Mouse (Mus musculus): ENCODE results near the gene Serpina1e. TPM values are rescaled to one million over a fixed set of nuclear protein-coding genes. Genes with fewer than 3 reads are reported as not detected.

The Serpina1e gene
- 1.4 and 3.8 TPM in 2 replicates for polyA plus RNA-seq (2015; fragmentation: Nextera tagmentation; extraction: Ambion mirVana)

- no peaks in the 10 kb centered on the region for H3K36me3 ChIP-seq
- no peak for ATAC-seq (ENCODE audit: extremely low read depth, insufficient number of reproducible peaks, low FRiP score, low TSS enrichment)
- 72% methylated on average over 3 of the region's 3 CpGs for WGBS
These were observed at the start of gene Serpina1e for GRCm38 (mm10) chr12:103958798-103959197. Serpina1e (minus strand) TSS chr12:103958975.

GRCm38 (mm10) chr12:104004689-104005088, 45.9 kb upstream of the Serpina1e start:
- Histone ChIP-seq H3K4me2 (no peak overlapping the region), H3K27ac (replicated peaks) (no peak overlapping the region), H3K9me3 (peaks cover 7% of the 10 kb centered on the region; the same call in 1 of the 2 replicates), H3K4me3 (no peak overlapping the region), H3K36me3 (no peaks in the 10 kb centered on the region), H3K27me3 (replicated peaks) (peaks cover 31% of the 10 kb centered on the region), H3K9ac (no peak overlapping the region), H3K4me1 (peaks cover 24% of the 10 kb centered on the region)
- 73% methylated on average over 5 of the region's 5 CpGs for WGBS
- ATAC-seq (ENCODE audit: extremely low read depth, insufficient number of reproducible peaks, low FRiP score, low TSS enrichment) = no peak

More at GRCm38 (mm10) chr12:103958798-103959197, at the start of gene Serpina1e:
- no peaks in the 10 kb centered on the region for H3K4me1 ChIP-seq
- no peak within 1 kb of the TSS for H3K27ac ChIP-seq (replicated peaks)
- no peak within 1 kb of the TSS for H3K4me3 ChIP-seq
- H3K4me2 ChIP-seq = no peak within 1 kb of the TSS
- no peaks in the 10 kb centered on the region; the same call in 1 of the 2 replicates for H3K9me3 ChIP-seq
- no peaks in the 10 kb centered on the region for H3K27me3 ChIP-seq (replicated peaks)
- no peak within 1 kb of the TSS for H3K9ac ChIP-seq

- 34% methylated on average over 4 of the region's 4 CpGs for WGBS
- Histone ChIP-seq H3K9ac (no peak overlapping the region), H3K4me1 (peaks cover 24% of the 10 kb centered on the region), H3K4me3 (no peak overlapping the region), H3K4me2 (peak overlapping the region; percentile 35), H3K27me3 (replicated peaks) (peaks cover 35% of the 10 kb centered on the region), H3K27ac (replicated peaks) (peak overlapping the region; percentile 83), H3K9me3 (peaks cover 7% of the 10 kb centered on the region; the same call in 1 of the 2 replicates), H3K36me3 (no peaks in the 10 kb centered on the region)
- no peak for ATAC-seq (ENCODE audit: extremely low read depth, insufficient number of reproducible peaks, low FRiP score, low TSS enrichment)
These were observed 44.5 kb upstream of the Serpina1e start for GRCm38 (mm10) chr12:104003238-104003612.

- no peaks in the 10 kb centered on the region for H3K36me3 ChIP-seq
- H3K4me1 ChIP-seq = peaks cover 24% of the 10 kb centered on the region
- no peak overlapping the region for H3K4me3 ChIP-seq
- WGBS = 39% methylated on average over 10 of the region's 10 CpGs
- ATAC-seq (ENCODE audit: extremely low read depth, insufficient number of reproducible peaks, low FRiP score, low TSS enrichment) = peak; percentile 38; the same call in 1 of the 2 replicates
- H3K27ac ChIP-seq (replicated peaks) = peak overlapping the region; percentile 83
- H3K9me3 ChIP-seq = peaks cover 7% of the 10 kb centered on the region; the same call in 1 of the 2 replicates
- H3K4me2 ChIP-seq = peak overlapping the region; percentile 35
- peaks cover 41% of the 10 kb centered on the region for H3K27me3 ChIP-seq (replicated peaks)
- H3K9ac ChIP-seq = no peak overlapping the region
These were observed 43.9 kb upstream of the Serpina1e start for GRCm38 (mm10) chr12:104002569-104003237.

- Histone ChIP-seq H3K27me3 (replicated peaks) (peaks cover 53% of the 10 kb centered on the region), H3K9ac (no peak overlapping the region), H3K36me3 (no peaks in the 10 kb centered on the region), H3K4me1 (peaks cover 24% of the 10 kb centered on the region), H3K27ac (replicated peaks) (no peak overlapping the region), H3K4me3 (no peak overlapping the region), H3K4me2 (no peak overlapping the region), H3K9me3 (peaks cover 7% of the 10 kb centered on the region; the same call in 1 of the 2 replicates)
- no peak for ATAC-seq (ENCODE audit: extremely low read depth, insufficient number of reproducible peaks, low FRiP score, low TSS enrichment)
- 75% methylated on average over 3 of the region's 3 CpGs for WGBS
These were observed 41.8 kb upstream of the Serpina1e start for GRCm38 (mm10) chr12:104000594-104000993.

GRCm38 (mm10) chr12:103999611-104000010, 40.8 kb upstream of the Serpina1e start:
- ATAC-seq (ENCODE audit: extremely low read depth, insufficient number of reproducible peaks, low FRiP score, low TSS enrichment) = no peak
- Histone ChIP-seq H3K4me1 (peaks cover 24% of the 10 kb centered on the region), H3K27me3 (replicated peaks) (peaks cover 53% of the 10 kb centered on the region), H3K9me3 (peaks cover 3% of the 10 kb centered on the region; the same call in 1 of the 2 replicates), H3K4me2 (no peak overlapping the region), H3K36me3 (no peaks in the 10 kb centered on the region), H3K27ac (replicated peaks) (no peak overlapping the region), H3K9ac (no peak overlapping the region), H3K4me3 (no peak overlapping the region)
- WGBS = 86% methylated on average over 8 of the region's 8 CpGs

GRCm38 (mm10) chr12:103996513-103996912, 37.7 kb upstream of the Serpina1e start:
- Histone ChIP-seq H3K9me3 (no peaks in the 10 kb centered on the region), H3K4me3 (no peak overlapping the region), H3K27me3 (replicated peaks) (peaks cover 76% of the 10 kb centered on the region), H3K9ac (no peak overlapping the region), H3K36me3 (no peaks in the 10 kb centered on the region), H3K27ac (replicated peaks) (no peak overlapping the region), H3K4me2 (no peak overlapping the region), H3K4me1 (peaks cover 6% of the 10 kb centered on the region; the same call in 1 of the 2 replicates)
- no peak for ATAC-seq (ENCODE audit: extremely low read depth, insufficient number of reproducible peaks, low FRiP score, low TSS enrichment)
- 53% methylated on average over 2 of the region's 2 CpGs for WGBS

- ATAC-seq (ENCODE audit: extremely low read depth, insufficient number of reproducible peaks, low FRiP score, low TSS enrichment) = no peak
- Histone ChIP-seq H3K36me3 (no peaks in the 10 kb centered on the region), H3K4me3 (no peak overlapping the region), H3K4me2 (no peak overlapping the region), H3K4me1 (no peaks in the 10 kb centered on the region), H3K9ac (no peak overlapping the region), H3K27me3 (replicated peaks) (peaks cover 75% of the 10 kb centered on the region), H3K9me3 (no peaks in the 10 kb centered on the region), H3K27ac (replicated peaks) (no peak overlapping the region)
- 33% methylated on average over 5 of the region's 5 CpGs for WGBS
These were observed 36.7 kb upstream of the Serpina1e start for GRCm38 (mm10) chr12:103995292-103996072.

- H3K9me3 ChIP-seq = no peaks in the 10 kb centered on the region
- H3K4me2 ChIP-seq = no peak overlapping the region
- no peak overlapping the region for H3K4me3 ChIP-seq
- H3K4me1 ChIP-seq = no peaks in the 10 kb centered on the region
- peaks cover 69% of the 10 kb centered on the region for H3K27me3 ChIP-seq (replicated peaks)
- no peak for ATAC-seq (ENCODE audit: extremely low read depth, insufficient number of reproducible peaks, low FRiP score, low TSS enrichment)
- H3K36me3 ChIP-seq = no peaks in the 10 kb centered on the region
- whole genome bisulfite sequencing = 54% methylated on average over 7 of the region's 7 CpGs
- no peak overlapping the region for H3K27ac ChIP-seq (replicated peaks)
- H3K9ac ChIP-seq = no peak overlapping the region
These were observed 34.2 kb upstream of the Serpina1e start for GRCm38 (mm10) chr12:103992945-103993344.

- 87% methylated on average over 6 of the region's 6 CpGs for WGBS
These were observed 31.1 kb upstream of the Serpina1e start, which contains the start of gene Serpina11 for GRCm38 (mm10) chr12:103989857-103990256. Serpina11 (minus strand) TSS chr12:103989957.

GRCm38 (mm10) chr12:103989514-103989767, 30.7 kb upstream of the Serpina1e start:
- H3K9ac ChIP-seq = no peak overlapping the region
- H3K36me3 ChIP-seq = no peaks in the 10 kb centered on the region
- peaks cover 59% of the 10 kb centered on the region for H3K27me3 ChIP-seq (replicated peaks)
- no peaks in the 10 kb centered on the region for H3K4me1 ChIP-seq
- H3K9me3 ChIP-seq = no peaks in the 10 kb centered on the region
- no peak overlapping the region for H3K4me2 ChIP-seq
- H3K4me3 ChIP-seq = no peak overlapping the region
- no peak for ATAC-seq (ENCODE audit: extremely low read depth, insufficient number of reproducible peaks, low FRiP score, low TSS enrichment)
- WGBS = 73% methylated on average over 2 of the region's 2 CpGs
- no peak overlapping the region for H3K27ac ChIP-seq (replicated peaks)

More at GRCm38 (mm10) chr12:103989857-103990256, 31.1 kb upstream of the Serpina1e start, which contains the start of gene Serpina11:
- no peaks in the 10 kb centered on the region for H3K36me3 ChIP-seq
- H3K4me3 ChIP-seq = no peak within 1 kb of the TSS
- no peaks in the 10 kb centered on the region for H3K4me1 ChIP-seq
- ATAC-seq (ENCODE audit: extremely low read depth, insufficient number of reproducible peaks, low FRiP score, low TSS enrichment) = no peak
- no peak within 1 kb of the TSS for H3K4me2 ChIP-seq
- H3K9me3 ChIP-seq = no peaks in the 10 kb centered on the region
- no peak within 1 kb of the TSS for H3K27ac ChIP-seq (replicated peaks)
- no peak within 1 kb of the TSS for H3K9ac ChIP-seq
- H3K27me3 ChIP-seq (replicated peaks) = peaks cover 63% of the 10 kb centered on the region

Measured in heart, embryonic 13.5 days (tissue).